Mouse (Mus musculus): Measurements from ENCODE around the gene Ptger4.

Ptger4 gene

DNA sequence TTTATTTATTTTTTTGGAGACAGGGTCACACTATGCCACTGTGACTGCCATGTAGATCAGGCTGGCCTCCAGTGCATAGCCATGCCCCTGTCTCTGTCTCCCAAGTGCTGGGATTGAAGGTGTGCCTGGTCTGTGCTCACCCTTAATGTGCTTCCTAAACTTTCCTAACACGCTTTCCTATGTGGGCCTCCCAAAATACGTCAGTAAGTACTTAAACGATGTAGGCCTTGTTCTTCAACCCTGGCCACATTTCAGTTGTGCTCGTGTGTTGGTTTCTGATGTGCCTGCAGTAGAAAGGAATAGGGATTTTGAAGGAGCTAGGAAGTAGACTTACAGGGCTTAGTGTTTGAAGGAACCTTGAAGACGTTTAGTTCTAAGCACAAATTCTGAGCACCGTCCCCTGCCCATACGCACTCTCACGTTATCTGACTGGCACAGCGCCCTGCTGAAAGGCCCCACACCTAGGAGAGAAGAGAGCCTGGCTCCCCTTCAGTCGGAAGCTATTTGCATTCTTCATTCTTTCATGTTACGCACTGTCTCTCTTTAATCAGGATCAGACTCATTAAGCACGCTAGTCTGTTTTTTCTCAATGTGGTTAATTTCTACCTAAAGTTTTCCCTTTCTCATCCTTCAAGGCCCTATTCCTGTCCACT, 78.7 kb downstream of the Ptger4 start:
- DNase-seq (ENCODE audit: extremely low read depth, low read depth): no peak

DNA sequence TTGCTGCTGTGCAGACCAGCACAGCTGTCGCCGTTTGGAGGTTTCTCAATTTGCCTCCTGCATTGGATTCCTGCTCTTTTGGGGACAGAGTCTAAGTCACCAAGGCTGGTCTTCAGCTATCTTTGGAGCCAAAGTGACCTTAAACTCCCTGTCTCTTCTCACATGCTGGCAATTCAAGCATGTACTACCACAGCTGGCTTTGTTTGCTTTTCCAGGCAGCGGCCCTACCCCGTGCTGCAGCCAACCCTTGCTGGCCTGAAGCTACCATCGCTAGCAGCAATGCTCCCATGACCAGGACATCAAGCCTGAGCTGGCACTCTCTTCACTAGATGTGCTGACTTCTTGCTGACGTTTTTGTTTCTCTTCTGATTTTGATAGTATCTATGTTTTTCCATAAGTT, 85.2 kb downstream of the Ptger4 start:
- no peak for DNase-seq (ENCODE audit: extremely low read depth, low read depth)

DNA sequence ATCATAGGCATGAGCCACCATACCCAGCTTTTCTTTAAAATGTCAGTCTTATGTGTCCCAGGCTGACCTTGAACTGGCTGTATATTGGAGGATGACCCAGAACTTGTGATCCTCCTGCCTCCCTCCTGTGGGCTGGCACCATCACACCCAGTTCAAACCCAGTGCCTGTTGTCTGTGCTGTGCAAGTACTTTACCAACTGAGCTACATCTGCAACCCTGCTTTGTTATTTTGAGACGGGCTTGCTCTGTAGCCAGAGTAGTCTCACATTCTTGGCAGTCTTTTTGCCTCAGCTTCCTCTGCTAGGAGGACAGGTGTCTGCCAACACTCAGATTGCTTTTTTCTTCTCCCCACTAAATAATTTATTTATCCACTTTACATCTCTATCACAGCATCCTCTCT, 86.6 kb downstream of the Ptger4 start:
- DNase-seq (ENCODE audit: extremely low read depth, low read depth): no peak

All from MEL-GATA-1-ER (cell line).